Mouse (Mus musculus) kidney, postnatal 25 days (tissue): ENCODE measurements around the gene Hacl1.

ENCODE experiments used
- DNase-seq, 2 experiments: peaks; one replicate each; pipeline ENCODE4 v3.0.0; 2021; ENCODE audit warnings: mixed read lengths in 2 of 2

The Hacl1 gene

GRCm38 (mm10) chr14:31661671-31662554 is 20.8 kb upstream of the Hacl1 start:
- peak; percentile 87 to 94 for DNase-seq

GRCm38 (mm10) chr14:31660312-31661093 is 19.4 kb upstream of the Hacl1 start:
- no peak for DNase-seq

GRCm38 (mm10) chr14:31659501-31660181 is 18.6 kb upstream of the Hacl1 start:
- DNase-seq: peak; percentile 61 to 87

- DNase-seq: peak in 1 of 2 experiments; percentile 49
Measured at GRCm38 (mm10) chr14:31658126-31658680, 17.1 kb upstream of the Hacl1 start.

- DNase-seq: peak; percentile 65 to 81
Measured at GRCm38 (mm10) chr14:31656857-31657645, 16.0 kb upstream of the Hacl1 start.

GRCm38 (mm10) chr14:31656386-31656785 is 15.3 kb upstream of the Hacl1 start:
- peak in 1 of 2 experiments; percentile 20 for DNase-seq

GRCm38 (mm10) chr14:31655406-31655805 is 14.3 kb upstream of the Hacl1 start:
- no peak for DNase-seq

- peak; percentile 56 to 77 for DNase-seq
Measured at GRCm38 (mm10) chr14:31654816-31655215, 13.7 kb upstream of the Hacl1 start.

GRCm38 (mm10) chr14:31653101-31653875 is 12.2 kb upstream of the Hacl1 start:
- no peak for DNase-seq

GRCm38 (mm10) chr14:31652624-31653023 is 11.5 kb upstream of the Hacl1 start:
- no peak for DNase-seq

- no peak for DNase-seq
Measured at GRCm38 (mm10) chr14:31652106-31652505, 11.0 kb upstream of the Hacl1 start.

GRCm38 (mm10) chr14:31651206-31651605 is 10.1 kb upstream of the Hacl1 start:
- DNase-seq: no peak

- no peak for DNase-seq
Measured at GRCm38 (mm10) chr14:31650347-31650746, 9.3 kb upstream of the Hacl1 start.

GRCm38 (mm10) chr14:31647991-31648390 is 6.9 kb upstream of the Hacl1 start:
- DNase-seq: no peak

GRCm38 (mm10) chr14:31645920-31646319 is 4.8 kb upstream of the Hacl1 start:
- DNase-seq: no peak

GRCm38 (mm10) chr14:31644931-31645547 is 4.0 kb upstream of the Hacl1 start:
- no peak for DNase-seq

GRCm38 (mm10) chr14:31644183-31644830 is 3.2 kb upstream of the Hacl1 start:
- peak; percentile 87 to 89 for DNase-seq

- peak; percentile 76 to 89 for DNase-seq
Measured at GRCm38 (mm10) chr14:31641506-31642155, 545 bp upstream of the Hacl1 start.

- DNase-seq: peak in 1 of 2 experiments; percentile 60
Measured at GRCm38 (mm10) chr14:31640346-31640889, 668 bp downstream of the Hacl1 start, which contains the start of gene Gm49387. Gene Gm49387 (minus strand): TSS chr14:31640878.
